Mouse (Mus musculus): ENCODE measurements around the gene Rfx4. TPM values are rescaled to one million over a fixed set of nuclear protein-coding genes. Genes with fewer than 3 reads are reported as not detected.
A peak's percentile ranks its signal among the peaks of the same experiment; 100 is the strongest.

The Rfx4 gene
- polyA plus RNA-seq, 1 experiment from 2014 or later: 7.2 TPM

- no peaks in the 10 kb centered on the region for H3K27me3 ChIP-seq (replicated peaks; ENCODE audit: control insufficient read depth, insufficient read depth, low read length)
- H3K4me2 ChIP-seq (ENCODE audit: low read length): no peak overlapping the region
- H3K9me3 ChIP-seq (ENCODE audit: control insufficient read depth, low read length): no peaks in the 10 kb centered on the region
- peaks cover 6% of the 10 kb centered on the region for H3K4me1 ChIP-seq (replicated peaks; ENCODE audit: control insufficient read depth, insufficient read depth, low read length)
- no peak for ATAC-seq
- no peak overlapping the region for H3K27ac ChIP-seq (ENCODE audit: low read length)
- H3K36me3 ChIP-seq (ENCODE audit: control insufficient read depth, insufficient read depth): no peaks in the 10 kb centered on the region
- 92% methylated on average over 8 of the region's 8 CpGs for WGBS
- no peak overlapping the region for H3K9ac ChIP-seq (replicated peaks; ENCODE audit: low read depth, low read length)
- H3K4me3 ChIP-seq (replicated peaks; ENCODE audit: low read length): no peak overlapping the region
Observed at GRCm38 (mm10) chr10:84886785-84887184, 130.9 kb downstream of the Rfx4 start.

- no peak overlapping the region for H3K4me3 ChIP-seq (replicated peaks; ENCODE audit: low read length)
- H3K36me3 ChIP-seq (ENCODE audit: control insufficient read depth, insufficient read depth): no peaks in the 10 kb centered on the region
- peaks cover 6% of the 10 kb centered on the region for H3K4me1 ChIP-seq (replicated peaks; ENCODE audit: control insufficient read depth, insufficient read depth, low read length)
- no peaks in the 10 kb centered on the region for H3K27me3 ChIP-seq (replicated peaks; ENCODE audit: control insufficient read depth, insufficient read depth, low read length)
- 0 out of 2 replicates have a peak, but pooled peaks have one; percentile 43 for ATAC-seq
- H3K4me2 ChIP-seq (ENCODE audit: low read length): no peak overlapping the region
- WGBS: 16% methylated on average over 4 of the region's 4 CpGs
- H3K9me3 ChIP-seq (ENCODE audit: control insufficient read depth, low read length): no peaks in the 10 kb centered on the region
- no peak overlapping the region for H3K27ac ChIP-seq (ENCODE audit: low read length)
- H3K9ac ChIP-seq (replicated peaks; ENCODE audit: low read depth, low read length): no peak overlapping the region
Observed at GRCm38 (mm10) chr10:84889096-84889846, 133.4 kb downstream of the Rfx4 start.

GRCm38 (mm10) chr10:84895810-84896358, 140.0 kb downstream of the Rfx4 start:
- WGBS: 91% methylated on average over 10 of the region's 10 CpGs
- Histone ChIP-seq H3K9ac (replicated peaks; ENCODE audit: low read depth, low read length) (no peak overlapping the region), H3K27ac (ENCODE audit: low read length) (no peak overlapping the region), H3K4me3 (replicated peaks; ENCODE audit: low read length) (no peak overlapping the region), H3K36me3 (ENCODE audit: control insufficient read depth, insufficient read depth) (no peaks in the 10 kb centered on the region), H3K9me3 (ENCODE audit: control insufficient read depth, low read length) (no peaks in the 10 kb centered on the region), H3K4me2 (ENCODE audit: low read length) (no peak overlapping the region), H3K4me1 (replicated peaks; ENCODE audit: control insufficient read depth, insufficient read depth, low read length) (no peaks in the 10 kb centered on the region), H3K27me3 (replicated peaks; ENCODE audit: control insufficient read depth, insufficient read depth, low read length) (no peaks in the 10 kb centered on the region)
- ATAC-seq: 0 out of 2 replicates have a peak, but pooled peaks have one; percentile 40

GRCm38 (mm10) chr10:84896941-84897930, 141.4 kb downstream of the Rfx4 start:
- Histone ChIP-seq H3K27me3 (replicated peaks; ENCODE audit: control insufficient read depth, insufficient read depth, low read length) (no peaks in the 10 kb centered on the region), H3K36me3 (ENCODE audit: control insufficient read depth, insufficient read depth) (no peaks in the 10 kb centered on the region), H3K27ac (ENCODE audit: low read length) (no peak overlapping the region), H3K9ac (replicated peaks; ENCODE audit: low read depth, low read length) (no peak overlapping the region), H3K4me2 (ENCODE audit: low read length) (no peak overlapping the region), H3K4me3 (replicated peaks; ENCODE audit: low read length) (no peak overlapping the region), H3K4me1 (replicated peaks; ENCODE audit: control insufficient read depth, insufficient read depth, low read length) (no peaks in the 10 kb centered on the region), H3K9me3 (ENCODE audit: control insufficient read depth, low read length) (no peaks in the 10 kb centered on the region)
- 68% methylated on average over 9 of the region's 9 CpGs for WGBS
- no peak for ATAC-seq

GRCm38 (mm10) chr10:84898144-84898979, 142.5 kb downstream of the Rfx4 start:
- H3K4me3 ChIP-seq (replicated peaks; ENCODE audit: low read length): no peak overlapping the region
- H3K9me3 ChIP-seq (ENCODE audit: control insufficient read depth, low read length): no peaks in the 10 kb centered on the region
- H3K4me1 ChIP-seq (replicated peaks; ENCODE audit: control insufficient read depth, insufficient read depth, low read length): peaks cover 5% of the 10 kb centered on the region
- H3K9ac ChIP-seq (replicated peaks; ENCODE audit: low read depth, low read length): no peak overlapping the region
- no peak for ATAC-seq
- no peaks in the 10 kb centered on the region for H3K27me3 ChIP-seq (replicated peaks; ENCODE audit: control insufficient read depth, insufficient read depth, low read length)
- no peak overlapping the region for H3K27ac ChIP-seq (ENCODE audit: low read length)
- H3K4me2 ChIP-seq (ENCODE audit: low read length): no peak overlapping the region
- no peaks in the 10 kb centered on the region for H3K36me3 ChIP-seq (ENCODE audit: control insufficient read depth, insufficient read depth)
- 72% methylated on average over 3 of the region's 3 CpGs for WGBS

- ATAC-seq: no peak
- H3K4me2 ChIP-seq (ENCODE audit: low read length): no peak overlapping the region
- WGBS: 72% methylated on average over 5 of the region's 5 CpGs
- no peaks in the 10 kb centered on the region for H3K27me3 ChIP-seq (replicated peaks; ENCODE audit: control insufficient read depth, insufficient read depth, low read length)
- H3K27ac ChIP-seq (ENCODE audit: low read length): no peak overlapping the region
- no peaks in the 10 kb centered on the region for H3K36me3 ChIP-seq (ENCODE audit: control insufficient read depth, insufficient read depth)
- peaks cover 13% of the 10 kb centered on the region for H3K4me1 ChIP-seq (replicated peaks; ENCODE audit: control insufficient read depth, insufficient read depth, low read length)
- H3K9ac ChIP-seq (replicated peaks; ENCODE audit: low read depth, low read length): no peak overlapping the region
- no peaks in the 10 kb centered on the region for H3K9me3 ChIP-seq (ENCODE audit: control insufficient read depth, low read length)
- no peak overlapping the region for H3K4me3 ChIP-seq (replicated peaks; ENCODE audit: low read length)
Observed at GRCm38 (mm10) chr10:84901676-84902075, 145.8 kb downstream of the Rfx4 start.

GRCm38 (mm10) chr10:84902213-84902612, 146.4 kb downstream of the Rfx4 start:
- no peak for ATAC-seq
- peaks cover 13% of the 10 kb centered on the region for H3K4me1 ChIP-seq (replicated peaks; ENCODE audit: control insufficient read depth, insufficient read depth, low read length)
- H3K4me3 ChIP-seq (replicated peaks; ENCODE audit: low read length): no peak overlapping the region
- H3K9me3 ChIP-seq (ENCODE audit: control insufficient read depth, low read length): no peaks in the 10 kb centered on the region
- no peak overlapping the region for H3K9ac ChIP-seq (replicated peaks; ENCODE audit: low read depth, low read length)
- no peaks in the 10 kb centered on the region for H3K27me3 ChIP-seq (replicated peaks; ENCODE audit: control insufficient read depth, insufficient read depth, low read length)
- no peaks in the 10 kb centered on the region for H3K36me3 ChIP-seq (ENCODE audit: control insufficient read depth, insufficient read depth)
- no peak overlapping the region for H3K4me2 ChIP-seq (ENCODE audit: low read length)
- no peak overlapping the region for H3K27ac ChIP-seq (ENCODE audit: low read length)
- 87% methylated on average over 2 of the region's 2 CpGs for WGBS

GRCm38 (mm10) chr10:84903307-84903706, 147.4 kb downstream of the Rfx4 start:
- peak overlapping the region; percentile 6 for H3K4me2 ChIP-seq (ENCODE audit: low read length)
- no peaks in the 10 kb centered on the region for H3K9me3 ChIP-seq (ENCODE audit: control insufficient read depth, low read length)
- H3K27me3 ChIP-seq (replicated peaks; ENCODE audit: control insufficient read depth, insufficient read depth, low read length): no peaks in the 10 kb centered on the region
- no peak overlapping the region for H3K4me3 ChIP-seq (replicated peaks; ENCODE audit: low read length)
- no peak overlapping the region for H3K9ac ChIP-seq (replicated peaks; ENCODE audit: low read depth, low read length)
- ATAC-seq: peak; percentile 51
- H3K4me1 ChIP-seq (replicated peaks; ENCODE audit: control insufficient read depth, insufficient read depth, low read length): peaks cover 14% of the 10 kb centered on the region
- H3K27ac ChIP-seq (ENCODE audit: low read length): 0 out of 2 replicates have a peak overlapping the region, but pooled peaks have one; percentile 1
- H3K36me3 ChIP-seq (ENCODE audit: control insufficient read depth, insufficient read depth): no peaks in the 10 kb centered on the region
- 35% methylated on average over 7 of the region's 7 CpGs for WGBS

All from forebrain, embryonic 16.5 days (tissue).